Mouse (Mus musculus) limb, embryonic 14.5 days (tissue): ENCODE measurements around the gene Slc26a10. TPM values are rescaled to one million over a fixed set of nuclear protein-coding genes. Genes with fewer than 3 reads are reported as not detected.
A peak's percentile ranks its signal among the peaks of the same experiment; 100 is the strongest.

Source experiments
- ATAC-seq: fragments of 200-750 bp; cut with Nextera tagmentation; 2 replicates; pipeline ENCODE4 v1.8.0; 2017; ENCODE audit warnings: low read depth, moderate number of reproducible peaks, moderate TSS enrichment; ENCODE audit not compliant: low FRiP score
- DNase-seq: peaks from one replicate; pipeline ENCODE4 v3.0.0-alpha.2; 2015; ENCODE audit warnings: low spot score
- H3K27ac ChIP-seq: fragments of 300-500 bp; sonication (generic); replicated peaks from 2 replicates; pipeline ENCODE4 v1.5.1; 2014; ENCODE audit warnings: low read depth, mild to moderate bottlenecking, low read length, moderate library complexity, mixed read lengths
- H3K27me3 ChIP-seq: fragments of 300-500 bp; sonication (generic); 2 replicates; pipeline ENCODE4 v1.6.1; 2014; ENCODE audit warnings: low read length, mixed read lengths; ENCODE audit not compliant: control insufficient read depth, insufficient read depth
- H3K36me3 ChIP-seq: fragments of 300-500 bp; sonication (generic); 2 replicates; pipeline ENCODE4 v1.6.1; 2014; ENCODE audit warnings: mild to moderate bottlenecking, low read length, moderate library complexity, mixed read lengths; ENCODE audit not compliant: control insufficient read depth, insufficient read depth
- H3K4me1 ChIP-seq: fragments of 300-500 bp; sonication (generic); 2 replicates; pipeline ENCODE4 v1.6.1; 2014; ENCODE audit warnings: antibody characterized with exemption, low read length, mixed read lengths; ENCODE audit not compliant: control insufficient read depth, insufficient read depth
- H3K4me2 ChIP-seq: fragments of 300-500 bp; sonication (generic); replicated peaks from 2 replicates; pipeline ENCODE4 v1.6.1; 2014; ENCODE audit warnings: low read depth, mild to moderate bottlenecking, low read length, moderate library complexity; ENCODE audit not compliant: severe bottlenecking
- H3K4me3 ChIP-seq: fragments of 300-500 bp; sonication (generic); replicated peaks from 2 replicates; pipeline ENCODE4 v1.5.1; 2014; ENCODE audit warnings: low read length
- H3K9ac ChIP-seq: fragments of 300-500 bp; sonication (generic); 2 replicates; pipeline ENCODE4 v1.6.1; 2014; ENCODE audit warnings: mild to moderate bottlenecking, low read depth, low read length, moderate library complexity; ENCODE audit not compliant: severe bottlenecking
- H3K9me3 ChIP-seq: fragments of 300-500 bp; sonication (generic); 2 replicates; pipeline ENCODE4 v1.6.1; 2016; ENCODE audit warnings: low read length; ENCODE audit not compliant: control insufficient read depth
- POLR2A ChIP-seq: fragments of 200-500 bp; IDR thresholded peaks from 2 replicates; pipeline ENCODE4 v1.8.0; 2012; ENCODE audit warnings: inconsistent platforms, mild to moderate bottlenecking, moderate library complexity, borderline replicate concordance; ENCODE audit not compliant: insufficient read depth, insufficient read length; ENCODE audit errors: extremely low read depth
- WGBS: fragments of 180-500 bp; shearing (Covaris S2); extraction: QIAGEN DNeasy Blood & Tissue Kit; methylation state at CpG from one replicate; pipeline ENCODE4 v1.1.7; 2014; 5-methylcytosine and 5-hydroxymethylcytosine counted together
- polyA plus RNA-seq, 2 experiments: library from polyadenylated mRNA; depleted of rRNA in 1 of 2; stranded (reverse) in 1 of 2; unstranded in 1 of 2; fragments of >200 nt; fragmentation: Nextera tagmentation in 1 of 2; extraction: Ambion mirVana in 1 of 2; gene quantifications; 2 replicates each; pipeline versions ENCODE4 v1.2.1 to v1.2.3; 2012 to 2014

The Slc26a10 gene
- polyA plus RNA-seq (2012; rRNA removed) (2.9 and 3.7 TPM in 2 replicates), polyA plus RNA-seq (2014; fragmentation: Nextera tagmentation; extraction: Ambion mirVana) (0.81 and 1.2 TPM in 2 replicates)

DNA sequence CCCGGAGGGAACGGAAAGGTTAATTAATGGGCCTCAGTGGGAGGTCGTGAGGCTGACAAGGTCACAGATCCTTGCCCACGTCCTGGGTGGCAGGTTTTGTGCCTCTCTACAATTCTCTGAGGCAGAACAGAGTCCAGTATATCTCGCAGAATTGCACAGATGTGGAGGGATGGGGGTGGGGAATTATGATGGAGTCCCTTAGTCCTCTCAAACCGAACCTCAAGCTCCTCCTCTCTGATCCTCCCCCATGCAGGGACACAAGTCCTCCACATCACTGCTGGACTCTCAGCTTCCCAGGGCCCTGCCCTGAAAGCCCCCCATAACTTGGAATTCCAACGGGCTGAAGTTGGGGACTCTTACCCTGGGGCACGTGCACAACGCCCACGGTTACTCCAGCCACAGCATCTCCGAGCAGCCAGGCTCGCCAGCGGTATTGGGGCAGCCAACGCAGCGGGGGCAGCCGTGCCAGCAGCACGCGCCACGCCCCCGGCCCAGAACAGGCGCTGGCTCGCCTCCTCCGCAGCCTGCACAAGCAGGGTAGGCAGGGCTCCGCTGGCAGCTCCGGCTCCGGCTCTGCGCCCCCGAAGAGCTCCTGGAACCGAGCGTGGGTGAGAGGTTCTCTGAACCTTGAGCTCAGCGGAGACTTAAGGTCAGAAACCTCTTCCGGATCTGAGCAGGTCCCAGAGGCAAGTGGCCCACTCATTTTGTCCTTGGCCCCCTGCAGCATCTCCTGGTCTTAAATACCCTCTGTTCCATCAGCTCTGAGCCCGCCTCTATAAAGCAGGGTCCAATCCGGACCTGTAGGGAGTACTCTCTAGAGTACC is at the start of gene Slc26a10:
Gene Slc26a10, minus strand, starts transcription at position 775 of the 824 bp plus-strand sequence.
- ATAC-seq (no peak), DNase-seq (no peak)
- Histone ChIP-seq H3K36me3 (peaks cover 31% of the 10 kb centered on the region), H3K4me2 (peak within 1 kb of the TSS; percentile 45), H3K9ac (peak within 1 kb of the TSS; percentile 36; the same call in 1 of the 2 replicates), H3K4me3 (peak within 1 kb of the TSS; percentile 22), H3K27ac (no peak within 1 kb of the TSS), H3K9me3 (no peaks in the 10 kb centered on the region), H3K27me3 (peaks cover 46% of the 10 kb centered on the region), H3K4me1 (peaks cover 19% of the 10 kb centered on the region)
- WGBS, result under 1% methylated on average over 30 of the region's 34 CpGs
- no peak for TF ChIP-seq POLR2A

DNA sequence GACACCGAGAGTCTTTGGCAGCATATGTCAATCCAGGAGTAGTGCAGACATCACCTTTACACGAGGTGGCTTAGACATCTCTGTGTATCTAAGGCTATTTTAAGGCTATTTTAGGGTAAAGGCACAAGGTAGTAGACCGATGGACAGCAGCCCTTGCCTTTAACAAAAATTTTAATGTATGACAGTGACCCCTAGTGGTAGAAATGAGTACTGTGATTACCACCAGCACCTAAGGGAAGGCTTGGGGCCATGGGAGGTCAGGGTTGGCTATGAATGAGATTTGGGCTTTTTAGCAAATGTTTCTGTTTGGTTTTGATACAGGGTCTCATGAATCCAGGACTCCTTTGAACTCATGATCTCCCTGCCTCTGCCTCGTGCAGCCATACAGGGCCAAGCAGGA is 48.5 kb upstream of the Slc26a10 start:
- Histone ChIP-seq H3K27me3 (no peaks in the 10 kb centered on the region; the same call in 1 of the 2 replicates), H3K9me3 (no peaks in the 10 kb centered on the region), H3K4me1 (no peaks in the 10 kb centered on the region), H3K36me3 (0 out of 2 replicates have a peak, but pooled peaks cover 4% of the 10 kb centered on the region), H3K9ac (no peak overlapping the region), H3K4me3 (no peak overlapping the region), H3K27ac (no peak overlapping the region), H3K4me2 (no peak overlapping the region)
- DNase-seq (peak; percentile 72), ATAC-seq (0 out of 2 replicates have a peak, but pooled peaks have one; percentile 51)
- 21% methylated on average over 4 of the region's 4 CpGs for WGBS
- TF ChIP-seq POLR2A, result no peak

- WGBS, result 74% methylated on average over 8 of the region's 8 CpGs
- ATAC-seq, result no peak
- TF ChIP-seq POLR2A, result no peak
These were observed 46.7 kb upstream of the Slc26a10 start for GRCm38 (mm10) chr10:127227163-127227562.

DNA sequence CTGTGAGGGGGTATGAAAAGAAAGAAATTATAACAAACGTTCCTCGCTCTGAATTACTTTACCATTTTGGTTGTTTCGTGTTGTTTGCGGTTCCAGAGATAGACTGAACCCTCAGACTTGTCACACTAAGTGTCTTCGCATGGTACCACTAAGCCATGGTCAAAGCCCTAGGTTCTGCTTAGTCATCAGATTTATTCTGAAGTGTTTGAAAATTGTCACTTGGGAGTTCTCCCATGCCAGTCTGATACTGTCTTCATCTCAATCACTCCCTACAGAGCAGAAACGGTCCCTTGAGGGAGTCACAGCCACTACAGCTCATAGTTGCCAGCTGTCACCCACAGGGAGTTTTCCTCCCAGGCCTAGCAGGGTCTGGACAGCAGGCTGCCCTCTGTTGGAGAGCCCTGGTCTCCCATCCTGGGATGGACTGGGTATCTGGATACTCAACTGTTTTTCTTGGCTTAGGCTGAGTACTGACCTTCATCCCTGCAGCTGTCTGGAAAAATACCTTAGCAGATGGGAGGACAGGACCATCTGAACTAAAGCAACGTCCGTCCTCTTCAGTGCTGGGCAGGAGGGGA is 46.0 kb upstream of the Slc26a10 start:
- Histone ChIP-seq H3K27ac (no peak overlapping the region), H3K36me3 (no peaks in the 10 kb centered on the region), H3K9ac (no peak overlapping the region), H3K27me3 (no peaks in the 10 kb centered on the region; the same call in 1 of the 2 replicates), H3K4me1 (no peaks in the 10 kb centered on the region), H3K4me3 (no peak overlapping the region), H3K9me3 (no peaks in the 10 kb centered on the region), H3K4me2 (no peak overlapping the region)
- TF ChIP-seq POLR2A, result no peak
- DNase-seq, result no peak
- WGBS, result 67% methylated on average over 8 of the region's 8 CpGs
- ATAC-seq, result no peak

More at GRCm38 (mm10) chr10:127227163-127227562, 46.7 kb upstream of the Slc26a10 start:
- Histone ChIP-seq H3K36me3 (no peaks in the 10 kb centered on the region), H3K9ac (no peak overlapping the region), H3K27ac (no peak overlapping the region), H3K4me2 (no peak overlapping the region), H3K4me3 (no peak overlapping the region), H3K4me1 (no peaks in the 10 kb centered on the region), H3K9me3 (no peaks in the 10 kb centered on the region), H3K27me3 (no peaks in the 10 kb centered on the region; the same call in 1 of the 2 replicates)
- DNase-seq, result no peak

GRCm38 (mm10) chr10:127225732-127226131 is 45.3 kb upstream of the Slc26a10 start:
- Histone ChIP-seq H3K4me3 (no peak overlapping the region), H3K36me3 (no peaks in the 10 kb centered on the region), H3K4me2 (no peak overlapping the region), H3K27ac (no peak overlapping the region), H3K9me3 (no peaks in the 10 kb centered on the region), H3K27me3 (no peaks in the 10 kb centered on the region; the same call in 1 of the 2 replicates), H3K9ac (no peak overlapping the region), H3K4me1 (no peaks in the 10 kb centered on the region)
- DNase-seq (no peak), ATAC-seq (no peak)
- 22% methylated on average over 10 of the region's 10 CpGs for WGBS
- TF ChIP-seq POLR2A, result no peak
